Mouse (Mus musculus) CH12F3 (cell line): ENCODE measurements around the gene St13.
"Not testable (repeated sequence)": the region's sequence is repeated elsewhere in the genome, so short reads cannot be mapped to it uniquely, and the experiment has no call there.

Experiments
- in situ Hi-C: fragments of 300-500 bp; cut with MboI; formaldehyde crosslinking; loops from 2 replicates; pipeline ENCODE4 v1.14.3; 2020; ENCODE audit warnings: low sequenced_read_pairs

St13 gene

DNA sequence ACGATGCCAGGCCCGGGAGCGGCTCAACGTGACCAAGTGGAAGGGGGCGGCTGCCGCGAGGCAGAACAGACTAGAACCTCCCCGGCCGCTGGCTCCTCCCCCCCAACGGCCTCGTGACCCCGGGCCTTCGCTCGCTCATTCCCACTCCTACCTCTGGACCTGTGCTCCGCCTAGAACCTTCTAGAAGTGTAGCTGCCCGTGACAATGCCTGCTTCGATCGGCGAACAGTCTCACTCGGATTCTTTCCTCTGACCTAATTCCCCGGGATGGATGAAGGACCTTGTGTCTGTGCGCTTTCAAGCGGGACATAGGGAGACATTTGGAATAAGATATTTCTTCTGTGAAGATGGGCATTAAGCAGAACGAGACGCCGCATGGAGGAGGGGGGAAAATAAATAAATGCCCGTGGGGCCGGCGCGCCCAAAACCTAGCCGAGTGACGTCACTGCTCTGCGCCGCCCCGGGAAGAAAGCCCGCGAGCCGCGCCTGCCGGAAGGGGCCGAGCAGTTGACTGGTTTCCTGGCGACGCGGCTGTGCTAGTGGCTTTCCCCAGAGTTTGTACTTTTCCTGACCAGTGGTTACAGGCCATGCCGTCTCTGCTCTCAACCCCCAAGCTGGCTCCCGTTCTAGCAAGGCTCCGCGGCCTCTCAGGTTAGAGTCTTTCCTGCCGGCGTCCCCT, at the start of gene St13, which contains the start of gene Xpnpep3:
Gene St13, minus strand, starts transcription at position 440 of the 678 bp plus-strand sequence.
Gene Xpnpep3, plus strand, starts transcription at position 501 of the 678 bp plus-strand sequence.
- in situ Hi-C loops: no loop called here

DNA sequence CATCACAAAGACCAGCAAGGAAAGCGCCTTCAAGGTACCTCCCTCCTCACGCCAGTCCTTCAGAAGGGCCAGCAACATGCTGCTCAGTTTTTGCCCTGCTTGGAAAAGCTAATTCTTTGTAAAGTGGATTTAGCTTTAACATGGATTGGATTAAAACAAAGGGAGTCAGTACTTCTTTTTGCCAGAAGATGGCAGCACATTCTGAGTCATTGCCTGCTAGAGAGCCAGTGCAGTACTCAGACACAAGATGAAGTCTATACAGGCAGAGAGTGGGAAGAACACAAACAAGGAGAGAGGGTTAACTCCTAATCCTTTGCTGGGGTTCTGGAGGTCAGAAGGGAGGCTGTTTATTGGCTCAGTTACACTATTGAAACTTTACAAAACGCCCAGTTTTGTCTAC, 48.6 kb upstream of the St13 start:
- in situ Hi-C loops: no loop called here

DNA sequence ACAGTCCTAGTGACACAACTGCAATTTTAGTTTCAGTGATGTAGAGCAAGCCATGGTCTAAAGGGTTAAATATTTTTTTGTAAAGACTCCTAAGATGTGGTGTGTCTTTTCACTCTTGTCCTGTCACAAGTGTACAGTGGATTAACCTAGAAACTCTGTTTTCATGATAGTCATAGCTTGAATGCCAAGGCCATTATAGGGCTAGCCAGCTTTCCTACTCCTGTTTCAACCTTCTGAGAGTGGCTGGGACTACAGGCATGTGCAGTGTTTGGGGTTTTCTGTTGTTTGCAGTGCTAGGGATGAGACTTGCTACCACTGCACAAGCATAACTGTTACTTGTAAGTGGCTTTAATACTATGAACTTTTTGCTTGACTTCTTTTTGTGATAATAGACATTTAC, 39.4 kb upstream of the St13 start:
- in situ Hi-C loops: no loop called here

DNA sequence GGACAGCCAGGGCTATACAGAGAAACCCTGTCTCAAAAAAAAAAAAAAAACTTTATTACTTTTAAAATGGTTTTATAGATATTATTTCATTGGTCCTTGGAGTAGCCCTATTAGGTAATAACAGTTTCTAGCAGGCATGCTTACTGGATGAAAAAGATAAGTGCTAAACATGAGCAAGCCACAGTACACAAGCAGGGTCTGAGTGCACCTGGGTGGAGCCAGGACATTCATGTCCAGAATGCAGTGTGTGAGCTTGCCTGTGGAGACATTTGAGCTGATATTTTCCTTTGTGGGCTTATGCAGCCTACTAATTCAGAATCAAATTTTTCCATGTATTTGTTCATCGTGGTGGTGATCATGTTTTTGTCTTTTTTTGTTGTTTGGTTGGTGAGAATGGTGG, 38.5 kb upstream of the St13 start:
- in situ Hi-C loops: no loop called here

DNA sequence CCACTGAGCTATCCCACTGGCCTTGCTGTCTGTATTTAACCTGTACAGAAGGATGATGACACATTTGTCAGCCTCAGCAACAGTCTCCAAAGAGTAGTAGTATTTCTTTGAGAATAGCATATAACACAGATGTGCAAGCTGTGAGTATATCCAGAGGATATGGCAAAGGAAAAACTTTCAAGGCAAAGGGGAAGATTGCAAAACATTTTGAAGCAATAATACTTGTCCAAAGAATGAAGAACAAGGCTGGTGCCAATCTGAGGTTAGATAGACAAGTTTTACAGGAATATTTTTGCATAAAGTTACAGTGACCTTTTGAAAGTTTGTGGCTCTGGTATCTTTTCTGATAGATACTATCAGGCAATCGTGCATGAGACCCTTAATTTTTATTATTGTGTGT, 31.3 kb upstream of the St13 start:
- in situ Hi-C loops: no loop called here

DNA sequence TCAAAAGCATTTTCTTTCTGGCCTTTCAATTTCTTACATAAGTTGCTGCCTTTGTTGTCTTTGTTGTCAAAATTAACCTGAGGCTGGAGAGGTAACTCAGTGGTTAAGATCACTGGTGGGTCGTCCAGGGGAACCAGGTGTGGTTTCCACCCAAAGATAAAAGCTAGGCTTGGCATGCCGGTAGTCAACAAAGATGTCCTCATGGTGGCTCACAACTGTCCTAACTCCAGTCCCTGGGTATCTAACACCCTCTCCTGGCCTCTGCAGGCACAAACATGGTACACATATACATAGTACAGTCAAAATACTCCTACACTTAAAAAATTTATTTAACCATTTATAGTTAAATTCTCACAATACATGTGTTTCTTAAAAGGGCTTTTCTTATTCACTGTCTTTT, 28.1 kb upstream of the St13 start:
- in situ Hi-C loops: no loop called here

DNA sequence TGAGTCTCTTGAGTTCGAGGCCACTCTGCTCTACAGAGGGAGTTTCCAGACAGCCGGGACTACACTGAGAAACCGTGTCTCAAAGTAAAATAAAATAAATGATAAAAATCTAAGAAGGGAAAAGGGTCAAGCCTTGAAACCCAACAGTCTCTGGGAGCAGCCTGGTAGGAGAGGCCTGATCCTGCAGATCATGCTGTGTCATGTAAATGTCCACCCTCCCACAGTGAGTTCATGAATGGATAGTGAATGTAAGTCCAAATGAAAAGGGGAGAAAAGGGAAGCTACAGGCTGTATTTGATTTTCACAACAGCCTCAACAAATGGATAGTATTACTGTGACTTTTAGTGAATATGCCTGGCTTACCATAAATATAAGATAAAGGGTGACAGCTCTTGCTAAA, 25.4 kb upstream of the St13 start:
- in situ Hi-C loops: no loop called here

DNA sequence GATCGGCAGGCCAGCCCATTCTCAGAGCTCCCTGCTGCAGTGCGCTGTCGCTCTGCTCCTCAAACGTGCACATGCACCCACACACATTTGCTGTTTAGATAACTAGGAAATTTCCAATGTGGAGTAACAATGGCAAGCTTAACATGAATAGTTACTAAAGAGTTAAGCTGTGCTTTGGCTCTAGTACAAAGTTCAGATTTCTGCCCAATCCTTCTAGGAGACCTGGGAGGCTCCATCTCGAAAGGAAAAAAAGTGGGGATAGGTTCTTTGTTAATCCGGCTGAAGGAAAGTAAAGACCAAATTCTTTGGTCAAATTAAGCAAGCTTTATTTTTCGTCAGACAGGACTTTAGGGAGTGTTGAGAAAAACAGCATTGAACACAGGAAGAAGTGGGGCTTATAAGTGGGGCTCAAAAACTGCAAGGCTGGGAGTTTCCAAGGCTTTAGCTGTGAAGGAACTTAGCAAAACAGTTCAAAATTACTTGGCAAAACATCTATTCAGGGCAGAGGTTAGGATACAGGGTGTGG, 22.3 kb upstream of the St13 start:
- in situ Hi-C loops: no loop called here

DNA sequence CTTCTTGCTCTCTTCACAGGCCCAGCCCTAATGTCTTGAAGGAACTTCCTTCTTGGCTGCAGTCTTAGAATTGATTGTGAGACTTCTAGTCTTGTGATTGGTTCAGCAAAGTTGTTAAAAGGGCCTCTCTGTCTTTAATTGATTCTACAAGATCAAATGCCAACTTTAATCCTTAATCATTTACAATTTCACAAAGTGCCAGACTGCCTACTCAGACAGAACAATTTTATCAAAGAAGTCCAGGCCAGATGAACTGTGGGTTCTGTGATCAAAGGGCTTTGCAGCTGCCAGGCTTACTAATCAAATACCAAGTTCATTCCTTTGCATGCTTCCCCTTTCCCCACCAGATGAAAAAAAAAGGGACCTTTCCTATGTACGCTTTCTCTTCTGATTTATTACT, 21.6 kb upstream of the St13 start:
- in situ Hi-C loops: no loop called here

DNA sequence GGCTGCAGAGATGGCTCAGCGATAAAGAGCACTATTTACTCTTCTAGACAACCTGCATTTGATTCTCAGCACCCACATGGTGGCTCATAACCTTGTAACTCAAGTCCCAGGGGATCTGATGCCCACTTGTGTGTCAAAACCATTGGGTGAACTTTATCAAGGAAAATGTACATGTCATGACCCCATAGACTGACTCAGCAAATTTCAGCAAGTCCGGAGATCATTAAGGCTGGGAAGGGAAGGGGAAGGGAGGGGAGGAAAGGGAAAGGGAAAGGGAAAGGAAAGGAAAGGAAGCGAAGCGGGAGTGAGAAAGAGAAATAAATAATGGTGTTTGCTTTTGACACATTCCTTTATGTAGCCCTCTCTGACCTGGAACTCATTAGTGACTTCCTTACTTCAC, 18.2 kb upstream of the St13 start:
- in situ Hi-C loops: no loop called here

DNA sequence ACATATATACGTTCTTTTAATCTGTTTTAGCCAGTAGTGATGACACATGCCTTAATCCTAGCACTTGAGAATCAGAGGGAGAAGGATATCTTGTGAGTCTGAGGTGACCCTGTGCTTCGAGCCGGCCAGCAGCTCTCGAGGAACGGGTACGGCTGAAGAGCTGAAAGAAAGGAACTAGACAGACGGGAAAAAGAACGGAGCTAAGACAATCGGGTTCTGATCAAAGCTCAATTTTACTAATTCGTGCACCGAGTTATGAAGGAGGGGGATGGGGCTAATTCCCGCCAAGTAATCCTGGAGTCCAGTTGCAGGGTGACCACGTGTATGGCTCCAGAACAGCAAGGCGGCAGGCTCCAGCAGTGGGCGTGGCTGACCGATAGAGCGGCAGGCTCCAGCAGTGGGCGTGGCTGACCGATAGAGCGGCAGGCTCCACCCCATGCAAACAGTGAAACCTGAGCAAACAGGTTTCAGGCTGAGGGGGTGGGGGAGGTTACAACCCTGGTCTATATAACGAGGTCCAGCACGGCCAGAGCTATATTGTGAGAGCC, 17.0 kb upstream of the St13 start:
- in situ Hi-C loops: not testable (repeated sequence)

DNA sequence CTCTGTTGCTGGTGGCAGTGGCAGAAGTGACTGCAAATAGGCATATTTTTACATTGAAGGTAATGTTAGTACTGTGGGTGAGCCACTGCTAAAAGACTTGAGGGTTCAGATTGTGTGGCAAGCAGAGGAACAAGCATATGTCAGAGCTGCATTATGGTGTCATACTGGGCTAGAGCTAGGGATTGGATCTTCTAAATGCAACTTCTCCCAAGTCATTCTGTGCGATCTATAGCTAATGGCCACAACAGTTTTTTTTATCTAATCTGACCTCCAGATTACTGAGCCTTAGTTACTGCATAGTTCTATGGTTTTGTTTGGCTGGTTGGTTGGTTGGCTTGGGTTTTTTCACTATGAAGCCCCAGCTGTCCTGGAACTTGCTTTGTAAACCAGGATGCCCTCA, 8.3 kb upstream of the St13 start, which contains the start of gene Dnajb7:
Gene Dnajb7, minus strand, starts transcription at position 101 of the 400 bp plus-strand sequence.
- in situ Hi-C loops: no loop called here

DNA sequence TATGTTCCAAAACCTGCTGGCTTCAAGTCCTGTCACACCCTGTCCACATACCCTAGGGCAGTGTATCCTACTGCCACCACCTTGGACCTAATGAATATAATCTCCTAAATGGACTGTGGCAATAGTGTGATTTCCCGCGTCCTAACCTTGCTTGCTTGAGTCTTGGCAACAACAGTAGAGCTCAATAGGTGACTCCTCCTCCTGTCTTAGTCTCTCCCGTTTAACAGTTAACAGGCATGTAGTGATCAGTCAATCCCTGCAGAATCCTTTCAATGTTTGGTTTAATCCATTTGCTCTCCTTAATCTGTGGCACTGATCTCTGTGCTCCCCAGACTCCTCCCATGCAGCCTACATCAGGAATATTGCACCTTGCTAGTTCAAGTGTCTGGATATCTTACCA, 5.1 kb upstream of the St13 start:
- in situ Hi-C loops: no loop called here

DNA sequence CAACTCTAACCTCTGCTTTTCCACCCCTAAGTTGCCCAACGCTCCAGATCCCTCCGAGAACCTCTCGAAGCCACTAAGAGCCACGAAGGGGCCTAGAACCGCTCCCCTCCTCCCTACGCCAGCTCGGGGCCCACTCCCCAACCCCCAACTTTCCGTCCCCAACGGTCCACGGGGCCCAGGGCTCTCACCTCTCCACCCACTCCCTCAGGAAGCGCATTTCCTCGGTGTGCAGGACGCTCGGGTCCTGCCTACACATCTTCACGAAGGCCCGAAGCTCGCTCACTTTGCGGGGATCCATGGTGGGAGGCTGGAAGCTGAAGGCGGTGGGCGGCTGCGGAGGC, 610 bp downstream of the St13 start:
- in situ Hi-C loops: no loop called here

DNA sequence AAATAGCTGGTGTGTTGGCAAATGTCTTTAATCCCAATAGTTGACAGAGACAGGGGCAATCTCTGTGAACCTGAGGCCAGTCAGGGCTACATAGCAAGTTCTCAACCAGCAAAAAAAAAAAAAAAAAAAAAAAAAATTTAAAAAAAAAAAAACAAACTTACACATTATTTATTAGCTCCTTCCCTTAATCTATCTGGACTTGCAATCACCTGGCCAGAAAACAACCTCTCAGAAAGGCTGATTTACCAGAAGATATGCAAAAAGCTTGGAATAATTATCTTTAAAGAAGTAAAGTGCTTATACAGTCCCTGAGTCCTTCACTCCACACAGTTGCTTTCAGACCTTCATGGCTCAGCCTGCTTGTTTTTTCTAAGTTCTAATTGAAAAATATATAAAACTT, 1.7 kb downstream of the St13 start:
- in situ Hi-C loops: no loop called here

DNA sequence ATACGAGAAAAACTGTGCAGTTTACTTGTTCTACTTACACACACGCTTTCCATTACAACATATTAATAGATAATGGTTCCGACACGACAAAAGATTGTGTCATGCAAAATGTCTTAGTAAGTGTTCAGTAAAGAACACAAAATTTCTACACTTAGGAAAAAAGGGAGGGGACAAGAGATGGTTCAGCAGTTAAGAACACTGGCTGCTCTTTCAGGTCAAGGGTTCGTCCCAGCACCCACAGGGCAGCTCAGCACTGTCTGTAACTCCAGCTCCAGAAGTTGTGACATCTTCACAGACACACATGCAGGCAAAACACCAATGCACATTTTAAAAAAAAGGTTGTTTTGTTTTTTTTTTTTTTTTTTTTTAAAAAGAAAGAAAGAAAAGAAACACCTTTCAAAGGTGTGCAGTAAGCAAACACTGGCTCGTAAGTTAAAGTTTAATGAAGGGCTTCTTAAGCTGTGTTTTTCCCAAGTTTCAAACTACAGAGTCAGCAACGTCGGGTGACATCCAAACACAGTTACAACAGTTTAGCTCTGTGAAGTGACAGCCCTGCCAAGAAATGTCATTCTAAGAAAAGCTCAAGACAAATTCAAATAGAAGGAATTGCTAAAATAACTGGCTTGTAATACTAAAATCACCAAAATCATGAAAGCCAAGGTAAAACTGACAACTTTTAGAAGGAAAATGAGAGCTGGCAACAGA, 5.5 kb downstream of the St13 start:
- in situ Hi-C loops: no loop called here

DNA sequence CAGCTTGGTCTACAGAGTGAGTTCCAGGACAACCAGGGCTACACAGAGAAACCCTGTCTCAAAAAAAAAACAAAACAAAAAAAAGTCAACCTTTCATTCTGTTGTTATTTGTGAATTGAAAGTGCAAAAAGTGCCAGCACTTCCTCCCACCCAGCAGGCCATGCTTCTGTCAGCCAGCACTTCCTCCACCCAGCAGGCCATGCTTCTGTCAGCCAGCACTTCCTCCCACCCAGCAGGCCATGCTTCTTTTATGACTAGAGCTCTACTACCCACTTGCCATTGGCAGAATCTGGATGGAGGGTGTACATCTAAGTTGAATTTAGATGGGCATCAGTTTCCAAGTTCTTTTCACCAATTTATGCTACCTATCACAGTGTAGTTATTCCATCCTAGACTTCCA, 6.9 kb downstream of the St13 start:
- in situ Hi-C loops: no loop called here

DNA sequence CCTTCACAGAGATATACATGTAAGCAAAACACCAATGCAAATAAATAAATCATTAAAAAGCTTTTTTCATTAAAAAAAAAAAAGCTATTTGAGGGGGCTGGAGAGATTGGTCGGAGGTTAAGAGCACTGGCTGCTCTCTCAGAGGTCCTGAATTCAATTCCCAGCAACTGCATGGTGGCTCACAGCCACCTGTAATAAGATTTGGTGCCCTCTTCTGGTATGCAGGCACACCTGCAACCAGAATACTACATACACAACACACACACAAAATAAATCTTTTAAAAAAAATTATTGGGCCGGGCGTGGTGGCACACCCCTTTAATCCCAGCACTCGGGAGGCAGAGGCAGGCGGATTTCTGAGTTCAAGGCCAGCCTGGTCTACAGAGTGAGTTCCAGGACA, 13.6 kb downstream of the St13 start:
- in situ Hi-C loops: no loop called here

DNA sequence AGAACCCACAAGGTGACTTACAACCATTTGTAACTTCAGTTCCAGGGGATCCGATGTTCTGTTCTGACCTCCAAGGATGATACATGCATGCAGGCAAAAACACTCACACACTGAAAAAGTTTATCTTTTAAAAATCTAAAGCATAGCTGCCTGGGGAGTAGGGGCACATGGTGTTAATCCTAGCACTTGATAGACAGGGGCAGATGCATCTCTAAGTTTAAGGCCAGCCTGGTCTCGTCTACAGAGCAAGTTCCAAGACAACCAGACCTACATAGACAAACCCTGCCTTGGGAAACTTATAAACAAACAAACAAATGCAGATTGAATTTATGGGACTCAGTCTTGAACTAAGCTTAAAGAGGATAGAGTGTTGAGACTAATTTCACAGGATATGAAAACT, 21.0 kb downstream of the St13 start:
- in situ Hi-C loops: no loop called here

DNA sequence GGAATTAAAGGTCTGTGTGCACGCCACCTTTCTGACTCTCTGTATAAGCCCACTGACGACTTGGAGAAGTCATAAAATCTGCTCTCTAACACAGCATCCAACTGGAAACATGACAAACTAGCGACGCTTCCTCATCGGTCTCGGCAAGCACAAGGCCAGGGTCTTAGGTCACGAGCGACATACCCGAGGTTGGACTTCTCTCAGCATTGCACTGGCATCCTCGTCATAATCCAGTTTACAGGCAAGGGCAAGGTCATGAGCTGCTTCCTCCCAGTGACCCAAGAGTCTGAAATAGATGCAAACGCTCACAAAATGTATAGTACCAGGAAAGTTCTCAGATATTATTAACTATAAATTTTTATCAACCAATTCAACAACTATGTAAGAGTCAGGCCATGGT, 25.3 kb downstream of the St13 start:
- in situ Hi-C loops: no loop called here

DNA sequence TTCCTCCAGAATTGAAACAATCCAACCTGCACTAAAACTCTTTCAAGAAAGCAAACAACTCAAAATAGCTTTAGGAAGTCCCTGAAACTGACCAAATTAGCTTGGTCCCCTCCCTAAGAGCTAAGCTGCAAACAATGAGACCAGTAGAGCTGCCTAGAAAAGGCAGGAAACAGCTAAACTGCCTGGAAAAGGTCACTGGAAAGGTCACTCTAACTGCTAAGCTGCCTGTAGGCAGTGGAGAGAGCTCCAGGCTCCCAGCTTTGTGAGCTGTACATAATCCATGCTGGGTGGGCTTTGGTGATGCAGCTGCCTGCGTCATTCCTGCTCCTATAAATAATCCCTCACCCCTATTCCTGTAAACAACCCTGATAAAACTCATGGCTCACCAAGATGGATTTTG, 29.5 kb downstream of the St13 start:
- in situ Hi-C loops: no loop called here

DNA sequence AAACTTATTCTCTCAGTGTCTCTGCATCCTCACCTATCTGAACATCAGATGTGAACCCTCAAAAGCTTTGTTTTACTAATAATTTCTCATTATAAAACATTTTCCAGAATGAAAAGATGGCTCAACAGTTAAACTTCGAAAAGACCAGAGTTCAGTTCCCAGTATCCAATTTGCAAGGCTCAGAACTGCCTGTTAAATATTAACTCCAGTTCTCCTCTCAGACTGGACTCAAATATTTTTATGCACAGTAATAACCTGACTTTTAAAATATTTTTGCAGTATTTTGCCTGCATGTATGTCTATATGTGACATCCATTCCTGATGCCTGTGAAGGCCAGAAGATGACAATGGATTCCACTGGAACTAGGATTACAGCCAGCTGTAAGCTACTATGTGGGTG, 31.3 kb downstream of the St13 start:
- in situ Hi-C loops: no loop called here
